Mouse (Mus musculus) spleen, adult 2 months (tissue): ENCODE measurements around the gene Cep104.

Experiments used
- CTCF ChIP-seq: fragments of 200-500 bp; IDR thresholded peaks from 2 replicates; pipeline ENCODE4 v1.5.1; 2011; ENCODE audit warnings: mild to moderate bottlenecking, inconsistent platforms; ENCODE audit not compliant: insufficient read depth, insufficient read length, insufficient replicate concordance; ENCODE audit errors: extremely low read depth
- POLR2A ChIP-seq: fragments of 200-500 bp; IDR thresholded peaks from 2 replicates; pipeline ENCODE4 v1.6.1; 2011; ENCODE audit warnings: low read depth, low read length, inconsistent platforms

DNA sequence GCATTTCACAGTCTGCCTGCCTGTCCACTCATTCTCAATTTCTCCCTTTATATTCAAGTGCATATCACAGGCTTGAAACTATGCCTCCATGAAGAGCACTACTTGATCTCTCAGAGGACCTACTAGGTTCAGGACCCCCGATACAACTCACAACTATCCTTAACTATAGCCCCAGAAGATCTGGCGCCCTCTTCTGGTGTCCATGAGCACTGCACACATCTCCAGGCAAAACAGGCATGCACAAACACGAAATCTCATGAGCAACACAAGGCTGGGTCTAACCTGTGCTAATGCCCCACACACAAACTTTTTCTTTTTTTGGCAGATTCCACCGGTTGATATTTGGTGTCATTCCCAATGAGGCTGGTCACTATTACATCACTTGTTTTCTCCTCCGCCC is 70.8 kb downstream of the Cep104 start:
- TF ChIP-seq POLR2A = no peak
- no peak for TF ChIP-seq CTCF
